Mouse (Mus musculus): ENCODE results near the gene Mfap1a. TPM values are rescaled to one million over a fixed set of nuclear protein-coding genes. Genes with fewer than 3 reads are reported as not detected.
"Not testable (repeated sequence)": the region's sequence is repeated elsewhere in the genome, so short reads cannot be mapped to it uniquely, and the experiment has no call there.

The Mfap1a gene
- polyA plus RNA-seq, 1 experiment from 2014 or later: 10.1 TPM

DNA sequence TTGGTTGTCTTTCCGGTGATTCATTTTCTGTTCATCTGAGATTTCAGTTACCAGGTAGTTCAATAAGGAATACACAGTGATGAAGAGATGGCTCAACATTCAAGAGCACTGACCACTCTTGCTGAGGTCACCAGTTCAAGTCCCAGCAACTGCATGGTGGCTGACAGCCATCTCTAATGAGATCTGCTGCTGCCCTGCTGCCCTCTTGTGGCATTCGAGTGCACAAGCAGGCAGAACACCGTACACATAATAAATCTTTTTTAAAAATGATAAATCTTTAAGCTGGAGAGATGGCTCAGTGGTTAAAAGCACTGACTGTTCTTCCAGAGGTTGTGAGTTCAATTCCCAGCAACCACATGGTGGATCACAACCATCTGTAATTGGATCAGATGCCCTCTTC, 26.0 kb downstream of the Mfap1a start:
- Histone ChIP-seq H3K27me3 (replicated peaks; ENCODE audit: control insufficient read depth, insufficient read depth, low read length) (no peaks in the 10 kb centered on the region), H3K27ac (ENCODE audit: low read depth, low read length) (no peak overlapping the region), H3K4me2 (replicated peaks; ENCODE audit: low read depth) (no peak overlapping the region), H3K9ac (ENCODE audit: low read depth, low read length) (no peak overlapping the region), H3K9me3 (ENCODE audit: control insufficient read depth) (no peaks in the 10 kb centered on the region), H3K4me3 (ENCODE audit: low read depth, low read length) (no peak overlapping the region), H3K4me1 (replicated peaks; ENCODE audit: control insufficient read depth, insufficient read depth, low read length) (no peaks in the 10 kb centered on the region), H3K36me3 (ENCODE audit: control insufficient read depth, insufficient read depth) (no peaks in the 10 kb centered on the region)
- WGBS: 54% methylated on average over 3 of the region's 3 CpGs
- no peak for ATAC-seq
- peak; percentile 74 for TF ChIP-seq CTCF (IDR thresholded peaks at IDR 0.05; ENCODE audit: low read depth)

- TF ChIP-seq CTCF (IDR thresholded peaks at IDR 0.05; ENCODE audit: low read depth): no peak
- no peak overlapping the region for H3K27ac ChIP-seq (ENCODE audit: low read depth, low read length)
- H3K4me1 ChIP-seq (replicated peaks; ENCODE audit: control insufficient read depth, insufficient read depth, low read length): no peaks in the 10 kb centered on the region
- H3K27me3 ChIP-seq (replicated peaks; ENCODE audit: control insufficient read depth, insufficient read depth, low read length): no peaks in the 10 kb centered on the region
- H3K9me3 ChIP-seq (ENCODE audit: control insufficient read depth): no peaks in the 10 kb centered on the region
- no peak overlapping the region for H3K4me3 ChIP-seq (ENCODE audit: low read depth, low read length)
- H3K9ac ChIP-seq (ENCODE audit: low read depth, low read length): no peak overlapping the region
- H3K4me2 ChIP-seq (replicated peaks; ENCODE audit: low read depth): no peak overlapping the region
- 91% methylated on average over 3 of the region's 3 CpGs for WGBS
- H3K36me3 ChIP-seq (ENCODE audit: control insufficient read depth, insufficient read depth): no peaks in the 10 kb centered on the region
- no peak for ATAC-seq
Observed at GRCm38 (mm10) chr2:121477491-121478266, 28.8 kb downstream of the Mfap1a start.

- H3K9ac ChIP-seq (ENCODE audit: low read depth, low read length); H3K4me1 ChIP-seq (replicated peaks; ENCODE audit: control insufficient read depth, insufficient read depth, low read length); H3K36me3 ChIP-seq (ENCODE audit: control insufficient read depth, insufficient read depth); H3K4me3 ChIP-seq (ENCODE audit: low read depth, low read length); H3K27ac ChIP-seq (ENCODE audit: low read depth, low read length); H3K4me2 ChIP-seq (replicated peaks; ENCODE audit: low read depth); ATAC-seq; H3K9me3 ChIP-seq (ENCODE audit: control insufficient read depth); H3K27me3 ChIP-seq (replicated peaks; ENCODE audit: control insufficient read depth, insufficient read depth, low read length): not testable (repeated sequence)
- WGBS: 96% methylated on average over 2 of the region's 2 CpGs
Observed at GRCm38 (mm10) chr2:121475306-121475705, 31.2 kb downstream of the Mfap1a start.

DNA sequence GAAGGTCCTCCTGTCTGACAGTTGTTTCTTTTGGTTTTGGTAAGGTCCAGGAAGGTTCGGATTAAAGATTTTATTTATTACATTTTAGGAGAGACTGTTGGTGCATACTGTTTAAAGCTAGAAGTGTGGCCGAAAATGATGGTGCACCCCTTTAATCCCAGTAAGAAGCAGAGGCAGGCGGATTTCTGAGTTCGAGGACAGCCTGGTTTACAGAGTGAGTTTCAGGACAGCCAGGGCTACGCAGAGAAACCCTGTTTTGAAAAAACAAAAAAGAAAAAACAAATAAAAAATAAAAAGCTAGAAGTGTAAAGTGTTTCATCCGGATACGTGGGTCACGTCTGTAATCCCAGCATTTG, 32.3 kb downstream of the Mfap1a start:
- Histone ChIP-seq H3K27ac (ENCODE audit: low read depth, low read length) (peak overlapping the region; percentile 70), H3K9ac (ENCODE audit: low read depth, low read length) (peak overlapping the region; percentile 57; the same call in 1 of the 2 replicates), H3K4me3 (ENCODE audit: low read depth, low read length) (peak overlapping the region; percentile 67), H3K9me3 (ENCODE audit: control insufficient read depth) (no peaks in the 10 kb centered on the region), H3K4me1 (replicated peaks; ENCODE audit: control insufficient read depth, insufficient read depth, low read length) (no peaks in the 10 kb centered on the region), H3K27me3 (replicated peaks; ENCODE audit: control insufficient read depth, insufficient read depth, low read length) (no peaks in the 10 kb centered on the region), H3K36me3 (ENCODE audit: control insufficient read depth, insufficient read depth) (no peaks in the 10 kb centered on the region), H3K4me2 (replicated peaks; ENCODE audit: low read depth) (peak overlapping the region; percentile 75)
- 27% methylated on average over 8 of the region's 8 CpGs for WGBS
- 0 out of 2 replicates have a peak, but pooled peaks have one; percentile 8 for ATAC-seq
- no peak for TF ChIP-seq CTCF (IDR thresholded peaks at IDR 0.05; ENCODE audit: low read depth)

- 4% methylated on average over 39 of the region's 41 CpGs for WGBS
- peak within 1 kb of the TSS; percentile 70 for H3K27ac ChIP-seq (ENCODE audit: low read depth, low read length)
- H3K36me3 ChIP-seq (ENCODE audit: control insufficient read depth, insufficient read depth); H3K9me3 ChIP-seq (ENCODE audit: control insufficient read depth); H3K27me3 ChIP-seq (replicated peaks; ENCODE audit: control insufficient read depth, insufficient read depth, low read length); H3K4me1 ChIP-seq (replicated peaks; ENCODE audit: control insufficient read depth, insufficient read depth, low read length): not testable (repeated sequence)
- peak within 1 kb of the TSS; percentile 67 for H3K4me3 ChIP-seq (ENCODE audit: low read depth, low read length)
- peak within 1 kb of the TSS; percentile 57 for H3K9ac ChIP-seq (ENCODE audit: low read depth, low read length)
- peak; percentile 84 for ATAC-seq
- H3K4me2 ChIP-seq (replicated peaks; ENCODE audit: low read depth): peak within 1 kb of the TSS; percentile 75
Observed at GRCm38 (mm10) chr2:121473301-121474179, 32.9 kb downstream of the Mfap1a start, which contains the start of gene Mfap1b. Gene Mfap1b, minus strand, starts transcription at chr2:121474067.

DNA sequence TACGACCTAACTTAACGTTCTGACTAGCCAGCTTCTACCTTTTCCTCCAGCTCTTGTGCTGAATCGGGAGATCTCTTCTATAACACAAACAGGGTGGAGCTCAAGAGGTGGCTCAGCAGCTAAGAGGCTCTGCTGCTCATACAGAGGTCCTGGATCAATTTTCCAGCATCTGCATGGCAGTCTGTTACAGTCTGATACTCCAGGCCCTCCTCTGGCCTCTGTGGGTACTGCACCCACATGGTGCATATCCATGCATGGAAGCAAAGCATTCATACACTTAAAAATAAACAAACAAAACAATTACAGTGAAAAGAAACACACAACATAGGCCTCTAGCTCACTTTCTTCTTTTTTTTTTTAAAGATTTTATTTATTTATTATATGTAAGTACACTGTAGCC, 33.7 kb downstream of the Mfap1a start:
- not testable (repeated sequence) for H3K4me1 ChIP-seq (replicated peaks; ENCODE audit: control insufficient read depth, insufficient read depth, low read length); H3K9ac ChIP-seq (ENCODE audit: low read depth, low read length); H3K4me3 ChIP-seq (ENCODE audit: low read depth, low read length); H3K27ac ChIP-seq (ENCODE audit: low read depth, low read length); H3K36me3 ChIP-seq (ENCODE audit: control insufficient read depth, insufficient read depth); H3K9me3 ChIP-seq (ENCODE audit: control insufficient read depth); H3K27me3 ChIP-seq (replicated peaks; ENCODE audit: control insufficient read depth, insufficient read depth, low read length); ATAC-seq
- H3K4me2 ChIP-seq (replicated peaks; ENCODE audit: low read depth): peak overlapping the region; percentile 75; the same call in 1 of the 2 replicates
- WGBS: 79% methylated on average over 3 of the region's 3 CpGs
- TF ChIP-seq CTCF (IDR thresholded peaks at IDR 0.05; ENCODE audit: low read depth): 0 out of 2 replicates have a peak, but pooled peaks have one; percentile 8

- 67% methylated on average over 1 of the region's 6 CpGs for WGBS
- not testable (repeated sequence) for H3K4me3 ChIP-seq (ENCODE audit: low read depth, low read length); H3K36me3 ChIP-seq (ENCODE audit: control insufficient read depth, insufficient read depth); H3K9ac ChIP-seq (ENCODE audit: low read depth, low read length); ATAC-seq; H3K4me1 ChIP-seq (replicated peaks; ENCODE audit: control insufficient read depth, insufficient read depth, low read length); H3K27ac ChIP-seq (ENCODE audit: low read depth, low read length); H3K4me2 ChIP-seq (replicated peaks; ENCODE audit: low read depth); H3K27me3 ChIP-seq (replicated peaks; ENCODE audit: control insufficient read depth, insufficient read depth, low read length); H3K9me3 ChIP-seq (ENCODE audit: control insufficient read depth)
Observed at GRCm38 (mm10) chr2:121468982-121469381, 37.5 kb downstream of the Mfap1a start.
